Mouse (Mus musculus) spleen, adult 2 months (tissue): ENCODE data around the gene Tns3. TPM values are rescaled to one million over a fixed set of nuclear protein-coding genes. Genes with fewer than 3 reads are reported as not detected.

Experiments
- DNase-seq, 2 experiments: peaks; one replicate each; pipeline versions ENCODE4 v3.0.0 to v3.0.0-alpha.2; 2012 to 2021; ENCODE audit warnings: low spot score in 2 of 2, low read depth in 1 of 2
- H3K27ac ChIP-seq: fragments of 200-500 bp; 2 replicates; pipeline ENCODE4 v1.5.1; 2012; ENCODE audit warnings: low read length, inconsistent platforms; ENCODE audit not compliant: insufficient read depth
- H3K27me3 ChIP-seq: fragments of 200-500 bp; 2 replicates; pipeline ENCODE4 v1.6.1; 2012; ENCODE audit warnings: mild to moderate bottlenecking, moderate library complexity, low read length, inconsistent platforms; ENCODE audit not compliant: control insufficient read depth, insufficient read depth
- H3K36me3 ChIP-seq: fragments of 200-500 bp; 2 replicates; pipeline ENCODE4 v1.6.1; 2012; ENCODE audit warnings: mild to moderate bottlenecking, low read length, inconsistent platforms; ENCODE audit not compliant: control insufficient read depth, insufficient read depth
- H3K4me1 ChIP-seq: fragments of 200-500 bp; 2 replicates; pipeline ENCODE4 v1.6.1; 2011; ENCODE audit warnings: inconsistent platforms; ENCODE audit not compliant: control insufficient read depth, insufficient read depth, insufficient read length
- H3K4me3 ChIP-seq: fragments of 200-500 bp; 2 replicates; pipeline ENCODE4 v1.5.1; 2011; ENCODE audit warnings: mild to moderate bottlenecking, inconsistent platforms; ENCODE audit not compliant: insufficient read depth, insufficient read length; ENCODE audit errors: extremely low read depth
- CTCF ChIP-seq: fragments of 200-500 bp; IDR thresholded peaks from 2 replicates; pipeline ENCODE4 v1.5.1; 2011; ENCODE audit warnings: mild to moderate bottlenecking, inconsistent platforms; ENCODE audit not compliant: insufficient read depth, insufficient read length, insufficient replicate concordance; ENCODE audit errors: extremely low read depth
- POLR2A ChIP-seq: fragments of 200-500 bp; IDR thresholded peaks from 2 replicates; pipeline ENCODE4 v1.6.1; 2011; ENCODE audit warnings: low read depth, low read length, inconsistent platforms
- WGBS: fragments of 180-500 bp; shearing (Covaris S2); methylation state at CpG from one replicate; pipeline ENCODE4 v1.1.7; 2018; 5-methylcytosine and 5-hydroxymethylcytosine counted together
- polyA plus RNA-seq: library from polyadenylated mRNA; depleted of rRNA; stranded (reverse); fragments of >200 nt; gene quantifications from 2 replicates; pipeline ENCODE4 v1.2.3, GENCODE M21; 2012

Gene Tns3
- polyA plus RNA-seq, 1 experiment = 39.7 TPM

GRCm38 (mm10) chr11:8662706-8663429 is 1.5 kb downstream of the Tns3 start:
- WGBS = 29% methylated on average over 4 of the region's 4 CpGs
- TF ChIP-seq CTCF (no peak), POLR2A (no peak)
- H3K27me3 ChIP-seq = no peaks in the 10 kb centered on the region
- H3K27ac ChIP-seq = no peak overlapping the region
- H3K36me3 ChIP-seq = no peaks in the 10 kb centered on the region
- DNase-seq = no peak
- peak overlapping the region; percentile 67 for H3K4me3 ChIP-seq
- peaks cover 11% of the 10 kb centered on the region; the same call in 1 of the 2 replicates for H3K4me1 ChIP-seq

- peak in 1 of 2 experiments; percentile 24 for DNase-seq
- Histone ChIP-seq H3K27me3 (no peaks in the 10 kb centered on the region), H3K4me1 (peaks cover 11% of the 10 kb centered on the region; the same call in 1 of the 2 replicates), H3K27ac (peak overlapping the region; percentile 44), H3K36me3 (no peaks in the 10 kb centered on the region), H3K4me3 (no peak overlapping the region)
- WGBS = 33% methylated on average over 4 of the region's 4 CpGs
- TF ChIP-seq CTCF = no peak
- TF ChIP-seq POLR2A = no peak
Observed at GRCm38 (mm10) chr11:8660951-8661350, 3.4 kb downstream of the Tns3 start.

GRCm38 (mm10) chr11:8659851-8660250 is 4.5 kb downstream of the Tns3 start:
- no peaks in the 10 kb centered on the region for H3K36me3 ChIP-seq
- no peaks in the 10 kb centered on the region for H3K27me3 ChIP-seq
- H3K27ac ChIP-seq = 0 out of 2 replicates have a peak overlapping the region, but pooled peaks have one; percentile 12
- 17% methylated on average over 9 of the region's 9 CpGs for WGBS
- TF ChIP-seq CTCF (no peak), POLR2A (no peak)
- no peak for DNase-seq
- H3K4me3 ChIP-seq = no peak overlapping the region
- H3K4me1 ChIP-seq = peaks cover 11% of the 10 kb centered on the region; the same call in 1 of the 2 replicates

GRCm38 (mm10) chr11:8659061-8659460 is 5.3 kb downstream of the Tns3 start:
- Histone ChIP-seq H3K4me1 (peaks cover 11% of the 10 kb centered on the region; the same call in 1 of the 2 replicates), H3K4me3 (no peak overlapping the region), H3K27ac (0 out of 2 replicates have a peak overlapping the region, but pooled peaks have one; percentile 17), H3K27me3 (no peaks in the 10 kb centered on the region), H3K36me3 (no peaks in the 10 kb centered on the region)
- 85% methylated on average over 6 of the region's 6 CpGs for WGBS
- TF ChIP-seq CTCF (no peak), POLR2A (no peak)
- no peak for DNase-seq

GRCm38 (mm10) chr11:8657493-8657892 is 6.8 kb downstream of the Tns3 start:
- 66% methylated on average over 8 of the region's 8 CpGs for WGBS
- no peak for TF ChIP-seq CTCF
- no peak for TF ChIP-seq POLR2A
- Histone ChIP-seq H3K27ac (no peak overlapping the region), H3K27me3 (no peaks in the 10 kb centered on the region), H3K36me3 (no peaks in the 10 kb centered on the region), H3K4me1 (peaks cover 11% of the 10 kb centered on the region; the same call in 1 of the 2 replicates), H3K4me3 (no peak overlapping the region)
- no peak for DNase-seq

- no peak for TF ChIP-seq CTCF
- TF ChIP-seq POLR2A = no peak
- no peak for DNase-seq
- H3K4me1 ChIP-seq = peaks cover 11% of the 10 kb centered on the region; the same call in 1 of the 2 replicates
- H3K36me3 ChIP-seq = no peaks in the 10 kb centered on the region
- WGBS = 49% methylated on average over 12 of the region's 12 CpGs
- no peak overlapping the region for H3K4me3 ChIP-seq
- H3K27me3 ChIP-seq = no peaks in the 10 kb centered on the region
- no peak overlapping the region for H3K27ac ChIP-seq
Observed at GRCm38 (mm10) chr11:8656448-8657393, 7.6 kb downstream of the Tns3 start.
